Mouse (Mus musculus) MEL (cell line): ENCODE measurements at regions not wholly inside any gene's neighbourhood (a gene's known extent, or its start where the extent isn't known, plus 50 kb on each side); places are given as distances from the start of the nearest gene placed in this dataset.

Source experiments
- DNase-seq: peaks from one replicate; pipeline ENCODE4 v3.0.0; 2011; ENCODE audit warnings: low read depth, low spot score
- H3K27ac ChIP-seq: 2 replicates; pipeline ENCODE4 v1.5.1; 2012; ENCODE audit warnings: low read depth, mild to moderate bottlenecking, control low read depth, low read length, moderate library complexity; ENCODE audit not compliant: control insufficient read depth
- H3K27me3 ChIP-seq, 2 experiments: fragments of 150-350 bp in 1 of 2; sonication (generic) in 1 of 2; 2 replicates each; pipeline ENCODE4 v1.6.1; 2012; ENCODE audit warnings: low read length in 2 of 2, mild to moderate bottlenecking in 2 of 2, improper control_type of control experiment in 1 of 2, moderate library complexity in 1 of 2; ENCODE audit not compliant: insufficient read depth in 2 of 2, control insufficient read depth in 1 of 2
- H3K36me3 ChIP-seq, 2 experiments: 2 replicates each; pipeline ENCODE4 v1.6.1; 2012 to 2014; ENCODE audit warnings: low read length in 2 of 2, improper control_type of control experiment in 1 of 2, inconsistent platforms in 1 of 2, mild to moderate bottlenecking in 1 of 2; ENCODE audit not compliant: insufficient read depth in 2 of 2, control insufficient read depth in 1 of 2
- H3K4me1 ChIP-seq, 2 experiments: fragments of 150-350 bp in 1 of 2; sonication (generic) in 1 of 2; 2 replicates each; pipeline ENCODE4 v1.6.1; 2012; ENCODE audit warnings: low read length in 2 of 2, improper control_type of control experiment in 1 of 2, mild to moderate bottlenecking in 1 of 2; ENCODE audit not compliant: insufficient read depth in 2 of 2, control insufficient read depth in 1 of 2
- H3K4me3 ChIP-seq, 2 experiments: fragments of 150-350 bp in 1 of 2; sonication (generic) in 1 of 2; 2 replicates each; pipeline ENCODE4 v1.5.1; 2012; ENCODE audit warnings: low read depth in 2 of 2, low read length in 2 of 2, mild to moderate bottlenecking in 2 of 2, moderate library complexity in 2 of 2, control low read depth in 1 of 2, improper control_type of control experiment in 1 of 2; ENCODE audit not compliant: control insufficient read depth in 1 of 2, insufficient read depth in 1 of 2
- H3K79me2 ChIP-seq: 2 replicates; pipeline ENCODE4 v1.6.1; 2012; ENCODE audit warnings: mild to moderate bottlenecking, low read length, moderate library complexity; ENCODE audit not compliant: control insufficient read depth, poor library complexity, insufficient read depth
- H3K9ac ChIP-seq: 2 replicates; pipeline ENCODE4 v1.6.1; 2012; ENCODE audit warnings: low read depth, mild to moderate bottlenecking, control low read depth, low read length, moderate library complexity; ENCODE audit not compliant: control insufficient read depth, poor library complexity, severe bottlenecking
- H3K9me3 ChIP-seq: fragments of 150-350 bp; sonication (generic); replicated peaks from 2 replicates; pipeline ENCODE4 v1.6.1; 2012; ENCODE audit warnings: mild to moderate bottlenecking, low read length, improper control_type of control experiment, moderate library complexity; ENCODE audit not compliant: insufficient read depth
- CHD1 ChIP-seq: IDR thresholded peaks from 2 replicates; pipeline ENCODE4 v1.6.1; 2012; ENCODE audit warnings: low read depth, mild to moderate bottlenecking, inconsistent platforms, low read length, improper control_type of control experiment
- CHD2 ChIP-seq: IDR thresholded peaks from 2 replicates; pipeline ENCODE4 v1.6.1; 2011; ENCODE audit warnings: low read length, improper control_type of control experiment
- ETS1 ChIP-seq: IDR thresholded peaks from 2 replicates; pipeline ENCODE4 v1.6.1; 2012; ENCODE audit warnings: low read depth, mild to moderate bottlenecking, inconsistent platforms, low read length, improper control_type of control experiment, moderate library complexity
- GABPA ChIP-seq: IDR thresholded peaks from 2 replicates; pipeline ENCODE4 v1.6.1; 2012; ENCODE audit warnings: low read depth, mild to moderate bottlenecking, inconsistent platforms, low read length, improper control_type of control experiment, moderate library complexity
- JUND ChIP-seq: IDR thresholded peaks from 2 replicates; pipeline ENCODE4 v1.6.1; 2011; ENCODE audit warnings: low read depth, mild to moderate bottlenecking, improper control_type of control experiment, low read length
- MXI1 ChIP-seq: IDR thresholded peaks from 2 replicates; pipeline ENCODE4 v1.6.1; 2011; ENCODE audit warnings: mild to moderate bottlenecking, low read depth, low read length, improper control_type of control experiment
- MYB ChIP-seq: IDR thresholded peaks from 2 replicates; pipeline ENCODE4 v1.6.1; 2011; ENCODE audit warnings: mild to moderate bottlenecking, low read depth, low read length, improper control_type of control experiment
- MYC ChIP-seq: IDR thresholded peaks from 2 replicates; pipeline ENCODE4 v1.6.1; 2011; ENCODE audit warnings: low read depth, mild to moderate bottlenecking, low read length, improper control_type of control experiment, moderate library complexity
- NELFE ChIP-seq: IDR thresholded peaks from 2 replicates; pipeline ENCODE4 v1.6.1; 2011; ENCODE audit warnings: low read depth, low read length, improper control_type of control experiment
- POLR2A ChIP-seq, 2 experiments: IDR thresholded peaks; 2 replicates each; pipeline ENCODE4 v1.6.1; 2011 to 2012; ENCODE audit warnings: low read length in 2 of 2, mild to moderate bottlenecking in 2 of 2, control low read depth in 1 of 2, improper control_type of control experiment in 1 of 2, low read depth in 1 of 2, moderate library complexity in 1 of 2; ENCODE audit not compliant: control insufficient read depth in 1 of 2, insufficient read depth in 1 of 2, poor library complexity in 1 of 2
- POLR2AphosphoS2 ChIP-seq: IDR thresholded peaks from 2 replicates; pipeline ENCODE4 v1.6.1; 2011; ENCODE audit warnings: low read length, improper control_type of control experiment
- POLR2AphosphoS5 ChIP-seq: IDR thresholded peaks from 2 replicates; pipeline ENCODE4 v1.6.1; 2012; ENCODE audit warnings: low read depth, borderline replicate concordance, mild to moderate bottlenecking, inconsistent platforms, low read length, moderate library complexity, mixed read lengths
- RAD21 ChIP-seq: IDR thresholded peaks from 2 replicates; pipeline ENCODE4 v1.6.1; 2011; ENCODE audit warnings: mild to moderate bottlenecking, low read depth, low read length, improper control_type of control experiment
- SMC3 ChIP-seq: IDR thresholded peaks from 2 replicates; pipeline ENCODE4 v1.6.1; 2011; ENCODE audit warnings: low read depth, low read length, improper control_type of control experiment
- TBP ChIP-seq: IDR thresholded peaks from 2 replicates; pipeline ENCODE4 v1.8.0; 2011; ENCODE audit warnings: low read depth, low read length, improper control_type of control experiment
- USF1 ChIP-seq: IDR thresholded peaks from 2 replicates; pipeline ENCODE4 v1.6.1; 2014; ENCODE audit warnings: low read depth, mild to moderate bottlenecking, inconsistent platforms, low read length, improper control_type of control experiment, moderate library complexity
- ZC3H11A ChIP-seq: IDR thresholded peaks from 2 replicates; pipeline ENCODE4 v1.6.1; 2012; ENCODE audit warnings: low read depth, mild to moderate bottlenecking, inconsistent platforms, low read length, improper control_type of control experiment
- ZKSCAN1 ChIP-seq: IDR thresholded peaks from 2 replicates; pipeline ENCODE4 v1.6.1; 2012; ENCODE audit warnings: low read depth, mild to moderate bottlenecking, inconsistent platforms, low read length, improper control_type of control experiment, moderate library complexity
- ZMIZ1 ChIP-seq: IDR thresholded peaks from 2 replicates; pipeline ENCODE4 v1.6.1; 2012; ENCODE audit warnings: low read depth, mild to moderate bottlenecking, inconsistent platforms, low read length, improper control_type of control experiment, moderate library complexity
- ZNF384 ChIP-seq: IDR thresholded peaks from 2 replicates; pipeline ENCODE4 v1.6.1; 2012; ENCODE audit warnings: low read depth, mild to moderate bottlenecking, inconsistent platforms, low read length, improper control_type of control experiment

DNA sequence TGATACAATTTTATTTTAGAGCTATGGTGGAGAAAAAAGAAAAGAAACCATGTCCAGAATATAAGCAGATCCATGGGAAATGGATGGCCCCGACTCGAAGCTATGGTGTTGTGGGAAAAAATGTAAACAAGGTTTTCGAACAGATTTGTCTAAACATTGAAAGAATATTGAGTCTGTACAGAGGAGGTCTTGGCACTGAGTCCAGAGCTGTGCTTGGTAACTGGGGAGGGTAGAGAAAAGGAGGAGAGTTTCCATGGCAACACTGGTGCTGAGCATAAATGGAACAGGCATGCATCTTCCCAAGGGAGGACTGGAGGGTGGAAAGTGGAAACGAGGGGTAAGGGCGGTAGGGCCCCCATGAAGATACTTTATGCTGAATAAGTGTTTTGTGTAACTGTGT is 266.5 kb downstream of the Rfpl4b start:
- H3K9ac ChIP-seq = no peak overlapping the region

DNA sequence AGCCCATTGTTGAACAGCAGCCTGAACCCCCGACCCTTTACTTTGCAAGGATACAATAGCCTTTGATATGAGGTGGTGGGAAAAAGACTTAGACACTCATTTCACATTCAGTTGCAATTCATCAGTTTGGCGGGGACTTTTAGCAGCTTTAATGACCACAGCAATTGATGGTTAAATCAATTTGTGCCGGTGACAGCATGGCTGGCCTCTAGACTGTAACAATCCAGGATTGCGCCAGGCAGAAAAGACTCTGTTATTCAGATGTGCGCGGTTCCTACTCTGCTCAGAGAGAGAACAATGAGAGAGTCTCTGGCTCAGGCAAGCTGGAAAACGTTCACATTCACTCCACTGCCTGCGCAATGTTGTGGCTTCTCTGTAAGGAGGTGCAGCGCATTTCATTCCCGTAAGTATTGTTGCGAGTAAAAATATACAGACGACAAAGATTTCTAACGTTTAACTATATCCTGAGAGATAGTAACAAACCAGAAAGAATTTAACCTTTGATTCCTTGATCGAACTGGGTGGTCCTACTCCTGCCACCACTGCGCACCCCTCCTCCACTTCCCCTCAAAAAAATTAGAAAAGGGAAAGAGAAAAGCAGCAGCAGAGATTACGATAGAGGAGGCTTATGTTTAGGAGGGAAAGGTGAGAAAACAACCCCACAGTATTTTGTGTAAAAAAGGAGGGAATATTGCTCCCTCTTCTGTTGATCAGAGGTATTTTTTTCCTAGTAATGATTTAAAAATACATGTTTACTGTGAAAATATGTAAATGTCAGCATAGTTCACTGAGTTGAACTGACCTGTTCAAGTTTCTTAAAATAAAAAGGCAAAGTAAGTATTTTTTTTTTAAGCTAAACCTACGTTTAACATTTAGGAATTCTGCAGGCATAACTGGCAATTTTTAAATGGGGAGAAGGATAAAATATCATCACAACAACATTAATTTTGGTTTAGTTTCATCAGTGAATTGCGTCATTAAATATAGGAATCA is 267.6 kb downstream of the Rfpl4b start:
- H3K79me2 ChIP-seq = no peaks in the 10 kb centered on the region

More for the DNA sequence above, 266.5 kb downstream of the Rfpl4b start:
- H3K27me3 ChIP-seq = no peaks in the 10 kb centered on the region
- H3K9me3 ChIP-seq = no peaks in the 10 kb centered on the region
- no peaks in the 10 kb centered on the region for H3K36me3 ChIP-seq
- no peak for DNase-seq
- no peak overlapping the region for H3K27ac ChIP-seq
- no peaks in the 10 kb centered on the region for H3K79me2 ChIP-seq
- H3K4me3 ChIP-seq = no peak overlapping the region
- no peaks in the 10 kb centered on the region for H3K4me1 ChIP-seq
- TF ChIP-seq CHD1 = no peak
- no peak for TF ChIP-seq MYC

DNA sequence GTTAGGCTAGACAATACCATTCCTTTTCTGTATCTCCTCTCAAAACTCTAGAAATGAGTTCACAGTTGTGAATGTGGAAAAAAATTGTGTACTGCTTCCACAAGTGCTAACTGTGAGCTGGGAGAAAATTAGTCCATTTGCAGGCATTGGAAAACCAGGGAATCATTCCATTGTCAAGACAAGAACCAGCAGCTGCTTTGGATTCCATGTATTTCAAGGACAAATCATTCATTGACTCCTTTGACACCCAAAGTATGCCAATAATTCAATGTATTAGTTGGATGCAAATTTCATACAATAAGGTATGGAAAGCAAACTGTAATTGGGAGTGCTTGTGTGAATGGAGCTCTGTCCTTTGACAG is 268.3 kb downstream of the Rfpl4b start:
- no peaks in the 10 kb centered on the region for H3K9me3 ChIP-seq
- no peaks in the 10 kb centered on the region for H3K4me1 ChIP-seq
- no peak overlapping the region for H3K9ac ChIP-seq
- H3K27me3 ChIP-seq = no peaks in the 10 kb centered on the region
- no peak for DNase-seq
- H3K4me3 ChIP-seq = no peak overlapping the region
- no peak overlapping the region for H3K27ac ChIP-seq
- TF ChIP-seq MXI1 (no peak), ZKSCAN1 (no peak), TBP (no peak), MYB (no peak), POLR2A (IDR thresholded peaks at IDR 0.05; ENCODE audit: control insufficient read depth in 1 of 2, insufficient read depth in 1 of 2, low read depth in 1 of 2, low read length in 2 of 2, poor library complexity in 1 of 2) (no peak), ETS1 (no peak), USF1 (no peak), NELFE (no peak), ZNF384 (no peak), POLR2AphosphoS5 (no peak), GABPA (no peak), CHD1 (no peak), SMC3 (no peak), ZC3H11A (no peak), ZMIZ1 (no peak), JUND (no peak), CHD2 (no peak), POLR2AphosphoS2 (no peak)
- TF ChIP-seq, all 39 proteins: peak for 0
- Histone ChIP-seq H3K36me3 (no peaks in the 10 kb centered on the region), H3K79me2 (no peaks in the 10 kb centered on the region)

More for the DNA sequence above, 267.6 kb downstream of the Rfpl4b start:
- Histone ChIP-seq H3K27ac (no peak overlapping the region), H3K9ac (no peak overlapping the region), H3K4me1 (no peaks in the 10 kb centered on the region), H3K4me3 (no peak overlapping the region), H3K9me3 (no peaks in the 10 kb centered on the region)
- no peak for DNase-seq
- peak; percentile 4 for TF ChIP-seq RAD21
- 0 out of 2 replicates have a peak, but pooled peaks have one; percentile 16 for TF ChIP-seq SMC3
- no peak for TF ChIP-seq USF1
- TF ChIP-seq, all 39 proteins: peak for 2
- Histone ChIP-seq H3K36me3 (no peaks in the 10 kb centered on the region), H3K27me3 (no peaks in the 10 kb centered on the region)
